Mouse (Mus musculus) cerebellum, adult 18-20 months (tissue): ENCODE results near the gene Agps.

Experiments
- DNase-seq, 2 experiments: peaks; one replicate each; pipeline ENCODE4 v3.0.0; 2021

The Agps gene

DNA sequence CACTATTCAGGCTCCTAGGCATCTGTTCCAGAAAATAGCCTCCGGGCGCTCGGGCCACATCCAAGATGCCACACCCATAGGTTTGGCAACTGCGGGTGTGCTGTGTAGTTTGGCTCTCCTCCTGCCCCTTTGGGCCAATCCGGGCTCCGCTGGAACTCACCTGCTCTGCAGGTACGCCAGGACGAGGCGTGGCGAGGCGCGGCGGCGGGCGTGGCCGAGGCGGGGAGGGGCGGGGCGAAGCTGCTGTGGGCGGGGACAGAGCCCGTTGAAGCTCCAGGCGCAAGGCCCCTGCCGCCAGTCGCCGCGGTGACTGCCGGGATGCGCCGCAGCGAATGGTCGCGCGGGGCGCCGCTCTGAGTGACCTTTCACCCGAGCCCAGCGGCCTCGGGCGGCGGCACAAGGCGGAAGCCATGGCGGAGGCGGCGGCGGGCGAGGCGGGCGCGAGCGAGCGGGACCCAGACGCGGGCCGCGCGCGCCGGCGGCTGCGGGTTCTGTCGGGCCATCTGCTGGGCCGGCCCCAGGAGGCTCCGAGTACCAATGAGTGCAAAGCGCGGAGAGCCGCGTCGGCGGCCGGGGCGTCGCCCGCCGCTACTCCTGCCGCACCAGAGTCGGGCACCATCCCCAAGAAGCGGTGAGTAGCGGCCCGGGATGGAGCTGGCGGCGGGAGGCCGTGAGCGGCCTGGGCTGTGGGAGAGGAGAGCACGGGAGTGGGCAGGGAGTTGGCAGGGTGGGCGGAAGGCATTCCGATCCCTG lies at the start of gene Agps:
Gene Agps, plus strand, starts transcription at position 297 of the 753 bp plus-strand sequence.
- peak; percentile 85 to 92 for DNase-seq

DNA sequence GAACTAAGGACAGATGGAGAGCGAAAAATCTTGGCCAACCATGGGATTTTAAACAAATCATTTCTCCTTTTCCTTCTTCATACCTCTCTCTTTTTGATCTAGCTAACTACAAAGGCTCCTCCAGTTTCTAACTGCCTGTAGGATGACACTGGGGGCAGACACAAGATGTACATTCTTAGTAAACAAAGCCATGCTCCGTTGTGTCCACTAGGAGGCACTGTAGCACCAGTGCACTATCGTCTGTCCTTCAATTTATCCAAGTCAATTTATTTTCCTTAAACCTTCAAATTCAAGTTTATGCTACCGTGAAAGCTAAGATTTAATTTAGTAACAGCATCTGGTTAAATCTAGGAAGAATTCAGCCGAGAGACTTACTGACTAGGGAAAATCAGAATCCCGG lies 45.9 kb upstream of the Agps start:
- DNase-seq = peak in 1 of 2 experiments; percentile 7

GRCm38 (mm10) chr2:75788511-75788910 lies 43.5 kb upstream of the Agps start:
- DNase-seq = no peak

DNA sequence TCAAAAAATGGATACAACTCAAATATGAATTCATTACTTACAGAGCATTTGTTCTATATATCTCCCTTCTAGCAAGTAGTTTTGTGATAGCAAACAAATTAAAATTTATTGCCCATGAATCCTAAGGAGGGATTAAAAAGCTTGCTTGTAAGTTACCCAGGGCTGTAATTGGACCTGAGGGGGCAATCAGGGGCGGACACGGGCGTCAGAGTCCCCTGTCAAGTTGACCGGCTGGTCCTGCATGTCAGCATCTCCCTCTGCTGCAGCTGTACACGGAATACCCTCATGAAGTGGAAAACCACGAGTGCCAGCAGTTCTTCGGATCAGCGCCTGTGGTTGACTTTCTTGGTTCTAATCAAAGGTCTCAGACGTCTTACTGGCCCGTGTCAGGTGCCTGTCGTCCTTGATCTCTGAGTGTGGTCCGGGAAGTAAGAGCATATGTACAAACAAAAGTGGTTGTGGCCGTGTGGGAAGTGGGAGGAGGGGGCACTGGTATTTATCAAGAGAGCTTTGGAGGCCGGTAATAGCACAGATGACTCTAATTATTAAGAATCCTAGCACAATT lies 41.9 kb upstream of the Agps start:
- DNase-seq = no peak

DNA sequence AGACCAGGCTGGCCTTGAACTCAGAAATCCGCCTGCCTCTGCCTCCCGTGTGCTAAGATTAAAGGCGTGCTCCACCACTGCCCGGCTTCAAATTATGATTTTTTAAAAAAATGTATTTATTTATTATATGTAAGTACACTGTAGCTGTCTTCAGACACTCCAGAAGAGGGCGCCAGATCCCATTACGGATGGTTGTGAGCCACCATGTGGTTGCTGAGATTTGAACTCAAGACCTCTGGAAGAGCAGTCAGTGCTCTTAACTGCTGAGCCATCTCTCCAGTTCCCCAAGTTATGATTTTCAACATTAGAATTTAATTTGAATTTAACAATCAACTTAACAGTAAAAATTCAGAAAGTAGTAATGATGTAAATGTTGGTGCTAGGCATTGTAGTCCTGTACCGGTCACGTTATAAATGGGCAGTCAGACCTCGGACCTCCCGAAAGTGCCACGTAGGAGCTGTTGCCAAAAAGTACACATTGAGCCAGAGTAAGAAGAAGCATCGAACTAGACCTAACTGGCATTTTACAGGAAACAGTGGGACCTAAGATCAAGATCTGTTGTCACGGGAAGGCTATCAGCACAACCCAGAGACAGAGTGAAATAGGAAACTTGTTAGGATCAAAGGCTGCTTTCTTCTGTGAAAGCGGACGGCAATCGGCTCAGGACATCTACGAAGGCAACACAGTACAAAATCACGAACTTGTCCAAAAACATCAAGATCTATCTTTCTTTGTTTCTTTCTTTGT lies 40.2 kb upstream of the Agps start:
- DNase-seq = no peak

DNA sequence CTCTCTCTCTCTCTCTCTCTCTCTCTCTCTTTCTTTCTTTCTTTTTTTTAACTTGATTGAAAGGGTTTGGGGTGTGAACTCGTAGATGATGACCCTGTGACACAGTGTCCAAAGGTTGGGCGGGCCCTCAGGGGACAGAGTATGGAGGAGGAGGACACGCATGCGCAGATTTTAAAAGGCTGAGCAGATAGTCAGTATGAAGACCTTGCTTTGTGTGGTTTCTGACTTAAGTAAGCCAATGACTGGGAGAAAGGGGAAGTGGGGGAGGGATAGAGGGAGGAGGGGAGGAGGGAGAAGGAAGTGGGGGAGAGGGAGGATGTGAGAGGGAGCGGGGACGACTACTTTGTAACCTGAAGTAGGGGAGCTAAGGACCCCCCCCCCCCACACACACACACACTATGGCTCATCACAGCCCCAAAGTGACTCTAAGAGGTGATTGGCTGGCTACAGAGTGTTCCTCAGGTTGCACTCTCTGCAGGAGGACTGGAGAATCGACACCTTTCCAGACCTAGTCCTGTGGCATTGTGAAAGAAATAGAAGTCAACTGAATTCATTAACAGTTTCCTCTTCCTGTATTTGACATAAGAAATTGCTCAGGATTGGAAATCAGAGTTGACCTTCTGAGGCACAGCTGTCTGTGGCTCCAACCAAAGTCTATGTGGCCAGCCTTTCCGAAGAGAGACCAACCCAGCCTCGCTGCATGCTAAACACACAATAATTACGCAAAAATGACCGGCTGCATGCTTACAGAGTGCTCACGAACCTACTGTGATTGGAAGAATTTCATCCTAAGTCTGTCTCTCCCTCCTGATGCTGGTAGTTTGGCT lies 39.4 kb upstream of the Agps start:
- no peak for DNase-seq

- DNase-seq = no peak
Measured at GRCm38 (mm10) chr2:75796181-75796580, 35.8 kb upstream of the Agps start.

- DNase-seq = no peak
Measured at GRCm38 (mm10) chr2:75798434-75798970, 33.5 kb upstream of the Agps start.

- DNase-seq = no peak
Measured at GRCm38 (mm10) chr2:75805767-75806166, 26.2 kb upstream of the Agps start.

DNA sequence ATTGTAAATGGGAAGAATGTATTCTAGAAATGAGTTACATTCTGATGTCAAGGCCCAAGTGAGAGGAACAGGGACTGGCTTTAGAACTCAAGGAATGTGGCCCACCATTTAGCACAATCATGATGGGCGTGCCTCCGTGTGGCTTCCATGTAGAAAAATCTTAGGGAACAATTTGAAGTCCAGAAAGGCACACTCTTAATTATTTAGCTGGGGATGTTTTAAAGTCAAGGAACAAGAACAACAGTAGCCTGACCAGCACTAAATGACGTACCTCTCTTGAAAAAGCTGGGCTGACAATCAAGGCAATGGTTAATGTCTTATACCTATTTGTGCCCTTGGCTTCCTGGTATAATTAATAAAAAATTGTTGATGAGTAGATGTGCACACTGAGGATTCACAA lies 25.1 kb upstream of the Agps start:
- no peak for DNase-seq

GRCm38 (mm10) chr2:75807460-75807859 lies 24.5 kb upstream of the Agps start:
- no peak for DNase-seq

DNA sequence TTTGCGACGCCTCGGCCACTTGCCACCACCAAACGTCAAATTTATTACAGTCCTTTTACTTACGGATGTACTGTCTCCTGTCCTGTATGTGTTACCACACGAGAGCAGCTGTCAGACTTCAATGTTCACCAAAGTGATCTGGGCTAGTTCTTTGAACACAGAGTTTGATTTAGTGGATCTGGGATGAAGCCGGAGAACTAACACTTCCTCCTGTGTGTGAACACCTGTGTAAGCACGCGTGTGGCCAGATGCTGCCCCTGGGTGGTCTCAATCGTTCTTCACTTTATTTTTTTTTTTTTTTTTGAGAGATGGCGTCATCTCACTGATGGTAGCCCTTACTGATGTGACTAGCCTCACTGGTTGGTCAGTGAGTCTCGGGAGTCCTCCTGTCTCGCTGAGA lies 17.1 kb upstream of the Agps start:
- no peak for DNase-seq

GRCm38 (mm10) chr2:75815521-75815920 lies 16.5 kb upstream of the Agps start:
- DNase-seq = no peak

- no peak for DNase-seq
Measured at GRCm38 (mm10) chr2:75816673-75817072, 15.3 kb upstream of the Agps start.

DNA sequence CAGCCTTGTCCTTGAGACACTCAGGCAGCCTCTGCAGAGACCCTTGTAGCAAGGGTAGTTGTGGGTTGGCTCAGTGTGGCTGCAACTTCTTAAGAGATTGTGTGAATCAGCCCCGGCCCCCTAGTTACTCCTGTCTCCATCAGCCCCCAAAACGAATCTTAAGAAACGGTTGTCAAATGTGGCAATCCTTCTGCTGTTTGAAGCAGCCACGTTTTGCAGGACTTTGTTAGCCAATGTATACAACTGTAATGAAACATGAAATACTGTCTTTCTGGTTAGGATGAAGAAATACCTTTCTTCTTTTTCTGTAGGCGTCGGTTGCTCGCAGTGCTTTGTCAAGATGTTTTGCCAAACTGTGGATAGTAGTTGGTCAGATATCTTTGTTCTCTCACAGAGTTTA lies 13.3 kb upstream of the Agps start:
- no peak for DNase-seq

DNA sequence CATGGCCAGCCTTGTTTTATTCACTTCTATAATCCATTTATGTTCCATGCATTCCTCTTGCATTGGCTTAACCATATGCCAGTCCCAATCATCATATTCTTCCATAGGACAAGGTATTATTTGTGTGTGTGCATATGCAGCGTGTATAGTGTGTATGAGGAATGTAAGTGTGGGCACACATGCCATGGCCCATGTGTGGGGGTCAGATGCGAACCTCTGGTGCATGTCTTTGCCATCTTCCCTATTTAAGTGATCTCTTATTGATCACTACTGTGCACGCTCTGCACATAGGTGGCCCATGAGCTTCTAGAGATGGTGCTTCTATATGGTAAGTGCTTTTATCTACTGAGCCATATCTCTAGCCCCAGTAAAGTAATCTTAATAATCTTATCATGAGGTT lies 12.2 kb upstream of the Agps start:
- DNase-seq = no peak

GRCm38 (mm10) chr2:75821971-75822751 lies 9.8 kb upstream of the Agps start:
- DNase-seq = no peak

GRCm38 (mm10) chr2:75823736-75824135 lies 8.2 kb upstream of the Agps start:
- DNase-seq = no peak

DNA sequence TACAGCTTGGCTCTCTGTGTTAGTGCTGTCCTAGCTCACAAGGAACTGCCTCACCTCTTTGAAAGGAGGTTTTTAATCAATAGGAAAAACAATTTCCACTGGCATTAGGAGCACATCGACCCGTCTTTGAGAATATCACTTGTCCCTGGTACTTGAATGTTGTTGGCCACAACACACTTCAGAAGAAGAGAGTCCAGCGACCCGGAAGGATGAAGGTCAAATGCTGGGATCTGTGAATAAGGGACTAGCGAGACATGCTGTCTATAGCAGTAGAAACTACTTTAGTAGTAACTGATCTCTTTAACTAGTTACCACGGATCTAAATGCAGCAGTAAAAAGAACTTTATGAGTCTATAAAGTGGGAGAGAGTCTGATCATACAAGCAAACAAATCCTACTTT lies 7.8 kb upstream of the Agps start:
- DNase-seq = no peak

DNA sequence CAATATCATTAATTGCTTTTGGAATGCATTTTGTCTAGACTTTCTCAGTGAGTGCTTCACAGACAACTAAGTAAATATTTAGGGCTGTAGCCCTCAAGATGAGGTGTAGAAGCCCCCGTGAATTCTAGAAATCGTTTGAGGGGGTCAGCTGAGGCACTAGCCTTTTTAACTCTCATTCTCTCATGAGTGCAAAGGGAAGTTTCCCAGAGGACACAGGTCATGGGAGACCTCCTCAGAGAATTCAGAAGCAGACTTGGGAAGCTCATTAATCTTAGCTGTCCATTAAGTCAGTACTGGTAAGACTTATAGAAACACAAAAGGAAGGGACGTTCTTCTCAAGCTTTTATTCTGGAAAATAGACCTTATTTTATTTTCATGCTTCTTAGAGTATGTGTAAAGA lies 7.1 kb upstream of the Agps start:
- DNase-seq = no peak

GRCm38 (mm10) chr2:75825603-75826002 lies 6.4 kb upstream of the Agps start:
- no peak for DNase-seq
